Mouse (Mus musculus) ES-Bruce4 (cell line): ENCODE measurements around the gene Vmn1r4.

Source experiments
- CTCF ChIP-seq: IDR thresholded peaks from one replicate; pipeline ENCODE4 v1.8.1; 2011; ENCODE audit warnings: low read depth, low read length
- EP300 ChIP-seq: IDR thresholded peaks from 2 replicates; pipeline ENCODE4 v1.6.1; 2011; ENCODE audit warnings: low read depth, low read length; ENCODE audit not compliant: insufficient read depth
- POLR2A ChIP-seq: IDR thresholded peaks from one replicate; pipeline ENCODE4 v1.8.1; 2011; ENCODE audit warnings: low read length; ENCODE audit not compliant: insufficient read depth

DNA sequence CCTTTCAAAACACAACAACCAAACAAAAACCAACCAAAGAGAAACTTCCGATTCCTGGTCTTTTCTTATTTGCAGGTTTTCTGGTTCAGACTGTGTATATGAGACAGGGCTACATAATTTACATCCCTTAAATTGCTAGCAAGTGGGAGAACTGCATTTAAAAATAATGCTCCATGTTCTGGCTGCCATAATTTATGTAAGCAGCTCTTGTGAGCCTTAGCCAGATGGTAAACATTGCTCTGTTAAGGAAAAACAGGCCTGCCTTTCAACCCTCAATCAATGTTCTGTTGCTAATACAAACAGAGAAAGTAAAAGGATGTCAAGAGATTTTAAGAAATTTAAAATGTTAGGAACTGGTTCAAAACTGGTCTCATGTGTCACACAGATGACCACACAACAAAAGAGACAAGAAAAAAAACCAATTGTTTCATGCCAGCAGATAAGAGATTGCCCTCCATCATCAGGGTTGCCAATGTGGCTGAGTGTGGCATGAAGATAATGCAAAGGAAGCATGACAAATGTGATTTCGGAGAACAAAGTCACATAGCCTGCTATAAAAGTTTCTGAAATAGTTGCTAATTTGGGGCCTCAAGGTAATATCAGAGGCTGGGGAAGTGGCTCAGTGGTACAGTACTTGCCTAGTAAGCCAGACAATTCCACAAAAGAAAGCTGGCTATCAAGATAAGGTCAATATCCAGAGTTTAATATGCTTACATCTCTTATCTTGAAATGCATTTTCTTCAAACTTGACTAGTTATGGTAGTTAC is 10.5 kb upstream of the Vmn1r4 start:
- TF ChIP-seq CTCF (no peak), EP300 (no peak), POLR2A (no peak)
